Mouse (Mus musculus) limb, embryonic 13.5 days (tissue): ENCODE data around the gene Shroom3. TPM values are rescaled to one million over a fixed set of nuclear protein-coding genes. Genes with fewer than 3 reads are reported as not detected.

Source experiments
- ATAC-seq: fragments of 200-750 bp; cut with Nextera tagmentation; 2 replicates; pipeline ENCODE4 v1.8.0; 2017; ENCODE audit warnings: low read depth, moderate number of reproducible peaks, moderate TSS enrichment; ENCODE audit not compliant: low FRiP score
- H3K27ac ChIP-seq: fragments of 300-500 bp; sonication (generic); 2 replicates; pipeline ENCODE4 v1.5.1; 2015; ENCODE audit warnings: inconsistent platforms, mild to moderate bottlenecking, moderate library complexity
- H3K27me3 ChIP-seq: fragments of 300-500 bp; sonication (generic); 2 replicates; pipeline ENCODE4 v1.6.1; 2015; ENCODE audit warnings: mild to moderate bottlenecking, inconsistent platforms
- H3K36me3 ChIP-seq: fragments of 300-500 bp; sonication (generic); 2 replicates; pipeline ENCODE4 v1.6.1; 2015; ENCODE audit warnings: inconsistent platforms, mild to moderate bottlenecking, moderate library complexity
- H3K4me1 ChIP-seq: fragments of 300-500 bp; sonication (generic); 2 replicates; pipeline ENCODE4 v1.6.1; 2015; ENCODE audit warnings: inconsistent platforms
- H3K4me2 ChIP-seq: fragments of 300-500 bp; sonication (generic); replicated peaks from 2 replicates; pipeline ENCODE4 v1.6.1; 2015; ENCODE audit warnings: inconsistent platforms, mild to moderate bottlenecking, moderate library complexity
- H3K4me3 ChIP-seq: fragments of 300-500 bp; sonication (generic); 2 replicates; pipeline ENCODE4 v1.5.1; 2015; ENCODE audit warnings: moderate library complexity, mild to moderate bottlenecking, inconsistent platforms
- H3K9ac ChIP-seq: fragments of 300-500 bp; sonication (generic); 2 replicates; pipeline ENCODE4 v1.6.1; 2015; ENCODE audit warnings: mild to moderate bottlenecking, inconsistent platforms
- H3K9me3 ChIP-seq: fragments of 300-500 bp; sonication (generic); 2 replicates; pipeline ENCODE4 v1.6.1; 2016; ENCODE audit warnings: inconsistent platforms
- WGBS: fragments of 180-500 bp; shearing (Covaris S2); methylation state at CpG from one replicate; pipeline ENCODE4 v1.1.7; 2015; 5-methylcytosine and 5-hydroxymethylcytosine counted together
- polyA plus RNA-seq: library from polyadenylated mRNA; unstranded; fragments of >200 nt; fragmentation: Nextera tagmentation; extraction: Ambion mirVana; gene quantifications from 2 replicates; pipeline ENCODE4 v1.2.1, GENCODE M21; 2015

Gene Shroom3
- polyA plus RNA-seq, 1 experiment from 2014 or later: 3.8 TPM

GRCm38 (mm10) chr5:92868231-92868630 lies 185.0 kb downstream of the Shroom3 start:
- Histone ChIP-seq H3K9ac (no peak overlapping the region), H3K9me3 (no peaks in the 10 kb centered on the region), H3K27me3 (no peaks in the 10 kb centered on the region), H3K36me3 (no peaks in the 10 kb centered on the region), H3K4me1 (peaks cover 7% of the 10 kb centered on the region), H3K4me2 (no peak overlapping the region), H3K27ac (no peak overlapping the region), H3K4me3 (no peak overlapping the region)
- 66% methylated on average over 2 of the region's 2 CpGs for WGBS
- no peak for ATAC-seq

- H3K9ac ChIP-seq: no peak overlapping the region
- H3K4me1 ChIP-seq: peaks cover 7% of the 10 kb centered on the region; the same call in 1 of the 2 replicates
- H3K9me3 ChIP-seq: no peaks in the 10 kb centered on the region
- H3K36me3 ChIP-seq: no peaks in the 10 kb centered on the region
- H3K4me2 ChIP-seq: no peak overlapping the region
- WGBS: 32% methylated on average over 3 of the region's 3 CpGs
- no peak for ATAC-seq
- H3K27me3 ChIP-seq: no peaks in the 10 kb centered on the region
- no peak overlapping the region for H3K4me3 ChIP-seq
- H3K27ac ChIP-seq: no peak overlapping the region
Measured at GRCm38 (mm10) chr5:92871048-92871447, 187.8 kb downstream of the Shroom3 start.

- Histone ChIP-seq H3K4me3 (no peak overlapping the region), H3K4me1 (no peaks in the 10 kb centered on the region), H3K9ac (no peak overlapping the region), H3K27ac (no peak overlapping the region), H3K27me3 (no peaks in the 10 kb centered on the region), H3K4me2 (no peak overlapping the region), H3K36me3 (no peaks in the 10 kb centered on the region), H3K9me3 (no peaks in the 10 kb centered on the region)
- ATAC-seq: no peak
- WGBS: 75% methylated on average over 4 of the region's 4 CpGs
Measured at GRCm38 (mm10) chr5:92872182-92872581, 188.9 kb downstream of the Shroom3 start.

- Histone ChIP-seq H3K4me3 (no peak overlapping the region), H3K36me3 (no peaks in the 10 kb centered on the region), H3K9ac (no peak overlapping the region), H3K27ac (no peak overlapping the region), H3K27me3 (no peaks in the 10 kb centered on the region), H3K4me2 (no peak overlapping the region), H3K9me3 (no peaks in the 10 kb centered on the region), H3K4me1 (no peaks in the 10 kb centered on the region)
- WGBS: 85% methylated on average over 2 of the region's 2 CpGs
- ATAC-seq: no peak
Measured at GRCm38 (mm10) chr5:92872991-92873390, 189.8 kb downstream of the Shroom3 start.

- Histone ChIP-seq H3K9ac (no peak overlapping the region), H3K9me3 (no peaks in the 10 kb centered on the region), H3K4me1 (no peaks in the 10 kb centered on the region), H3K36me3 (no peaks in the 10 kb centered on the region), H3K4me3 (no peak overlapping the region), H3K27ac (no peak overlapping the region), H3K4me2 (no peak overlapping the region), H3K27me3 (no peaks in the 10 kb centered on the region)
- ATAC-seq: no peak
Measured at GRCm38 (mm10) chr5:92873518-92873917, 190.3 kb downstream of the Shroom3 start.

GRCm38 (mm10) chr5:92875836-92876235 lies 192.6 kb downstream of the Shroom3 start:
- Histone ChIP-seq H3K9ac (no peak overlapping the region), H3K27me3 (no peaks in the 10 kb centered on the region), H3K4me2 (no peak overlapping the region), H3K9me3 (no peaks in the 10 kb centered on the region), H3K4me1 (no peaks in the 10 kb centered on the region), H3K27ac (no peak overlapping the region), H3K4me3 (no peak overlapping the region), H3K36me3 (no peaks in the 10 kb centered on the region)
- 94% methylated on average over 10 of the region's 10 CpGs for WGBS
- no peak for ATAC-seq

- Histone ChIP-seq H3K4me2 (no peak overlapping the region), H3K27me3 (no peaks in the 10 kb centered on the region), H3K4me1 (no peaks in the 10 kb centered on the region), H3K9ac (no peak overlapping the region), H3K4me3 (no peak overlapping the region), H3K27ac (no peak overlapping the region), H3K36me3 (no peaks in the 10 kb centered on the region), H3K9me3 (no peaks in the 10 kb centered on the region)
- 65% methylated on average over 3 of the region's 3 CpGs for WGBS
- no peak for ATAC-seq
Measured at GRCm38 (mm10) chr5:92877104-92877503, 193.9 kb downstream of the Shroom3 start.

- H3K9me3 ChIP-seq: no peaks in the 10 kb centered on the region
- no peaks in the 10 kb centered on the region for H3K27me3 ChIP-seq
- no peak overlapping the region for H3K9ac ChIP-seq
- H3K27ac ChIP-seq: no peak overlapping the region
- no peaks in the 10 kb centered on the region for H3K36me3 ChIP-seq
- no peak overlapping the region for H3K4me2 ChIP-seq
- no peaks in the 10 kb centered on the region for H3K4me1 ChIP-seq
- 95% methylated on average over 2 of the region's 2 CpGs for WGBS
- H3K4me3 ChIP-seq: no peak overlapping the region
- ATAC-seq: no peak
Measured at GRCm38 (mm10) chr5:92880393-92880792, 197.2 kb downstream of the Shroom3 start.

GRCm38 (mm10) chr5:92880893-92881292 lies 197.7 kb downstream of the Shroom3 start:
- 49% methylated on average over 4 of the region's 4 CpGs for WGBS
- H3K36me3 ChIP-seq: no peaks in the 10 kb centered on the region
- H3K27me3 ChIP-seq: no peaks in the 10 kb centered on the region
- no peak overlapping the region for H3K27ac ChIP-seq
- no peak overlapping the region for H3K4me2 ChIP-seq
- H3K4me3 ChIP-seq: no peak overlapping the region
- H3K9ac ChIP-seq: no peak overlapping the region
- ATAC-seq: no peak
- H3K4me1 ChIP-seq: peaks cover under 1% of the 10 kb centered on the region
- H3K9me3 ChIP-seq: no peaks in the 10 kb centered on the region

- WGBS: 31% methylated on average over 4 of the region's 4 CpGs
- Histone ChIP-seq H3K9ac (no peak overlapping the region), H3K27me3 (no peaks in the 10 kb centered on the region), H3K9me3 (no peaks in the 10 kb centered on the region), H3K4me2 (0 out of 2 replicates have a peak overlapping the region, but pooled peaks have one; percentile 7), H3K4me1 (peaks cover 15% of the 10 kb centered on the region), H3K4me3 (no peak overlapping the region), H3K36me3 (no peaks in the 10 kb centered on the region), H3K27ac (no peak overlapping the region)
- peak; percentile 61 for ATAC-seq
Measured at GRCm38 (mm10) chr5:92886141-92886540, 202.9 kb downstream of the Shroom3 start.

- no peaks in the 10 kb centered on the region for H3K9me3 ChIP-seq
- H3K27ac ChIP-seq: no peak overlapping the region; the same call in 1 of the 2 replicates
- H3K4me1 ChIP-seq: peaks cover 15% of the 10 kb centered on the region
- 62% methylated on average over 3 of the region's 3 CpGs for WGBS
- no peaks in the 10 kb centered on the region for H3K27me3 ChIP-seq
- H3K9ac ChIP-seq: no peak overlapping the region
- H3K4me2 ChIP-seq: no peak overlapping the region
- H3K36me3 ChIP-seq: no peaks in the 10 kb centered on the region
- ATAC-seq: no peak
- H3K4me3 ChIP-seq: no peak overlapping the region
Measured at GRCm38 (mm10) chr5:92887501-92887900, 204.3 kb downstream of the Shroom3 start.

- ATAC-seq: no peak
Measured at GRCm38 (mm10) chr5:92888628-92889241, 205.5 kb downstream of the Shroom3 start.

GRCm38 (mm10) chr5:92890902-92891301 lies 207.7 kb downstream of the Shroom3 start:
- Histone ChIP-seq H3K4me1 (peaks cover 22% of the 10 kb centered on the region), H3K4me2 (no peak overlapping the region), H3K36me3 (no peaks in the 10 kb centered on the region), H3K9me3 (no peaks in the 10 kb centered on the region), H3K27me3 (no peaks in the 10 kb centered on the region), H3K4me3 (no peak overlapping the region), H3K27ac (no peak overlapping the region), H3K9ac (no peak overlapping the region)
- no peak for ATAC-seq
- 59% methylated on average over 5 of the region's 5 CpGs for WGBS

More at GRCm38 (mm10) chr5:92888628-92889241, 205.5 kb downstream of the Shroom3 start:
- Histone ChIP-seq H3K9me3 (no peaks in the 10 kb centered on the region), H3K4me3 (no peak overlapping the region), H3K27ac (no peak overlapping the region), H3K4me1 (peaks cover 19% of the 10 kb centered on the region), H3K27me3 (no peaks in the 10 kb centered on the region), H3K36me3 (no peaks in the 10 kb centered on the region), H3K4me2 (no peak overlapping the region), H3K9ac (no peak overlapping the region)
- 48% methylated on average over 8 of the region's 8 CpGs for WGBS
